Mouse (Mus musculus): ENCODE results near the gene Teddm1a.

GRCm38 (mm10) chr1:153899731-153900380 lies 8.3 kb downstream of the Teddm1a start, which contains the start of the genes Glul and Teddm2:
- TF ChIP-seq POLR2A (IDR thresholded peaks at IDR 0.05; ENCODE audit: low read depth, low read length) (peak; percentile 100), CTCF (conservative IDR thresholded peaks at IDR 0.05; ENCODE audit: insufficient read depth, insufficient read length, low read depth, low read length) (no peak)
